Mouse (Mus musculus): Measurements from ENCODE around the gene Gigyf2.
"Not testable (repeated sequence)": the region's sequence is repeated elsewhere in the genome, so short reads cannot be mapped to it uniquely, and the experiment has no call there.

Gene Gigyf2

DNA sequence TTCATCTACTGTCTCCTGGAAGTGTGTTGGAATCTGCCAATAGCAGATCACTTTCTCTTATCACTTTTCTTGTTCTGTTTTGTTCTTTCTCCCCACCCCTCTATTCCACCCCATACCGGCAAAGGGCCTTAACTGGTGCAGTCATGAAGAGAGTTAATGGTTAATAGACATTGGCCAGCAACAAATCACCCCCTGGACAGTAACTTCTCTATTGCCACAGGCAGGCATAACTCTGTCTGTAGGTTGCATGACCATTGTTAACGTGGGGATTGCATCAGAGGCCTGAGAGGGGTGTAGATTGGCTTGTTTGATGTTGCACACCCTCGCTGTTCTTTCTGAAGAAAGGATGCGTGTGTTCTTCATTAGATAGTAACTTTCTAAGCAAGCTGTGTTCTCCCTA lies 122.6 kb downstream of the Gigyf2 start:
- DNase-seq (ENCODE audit: low read depth) = no peak

DNA sequence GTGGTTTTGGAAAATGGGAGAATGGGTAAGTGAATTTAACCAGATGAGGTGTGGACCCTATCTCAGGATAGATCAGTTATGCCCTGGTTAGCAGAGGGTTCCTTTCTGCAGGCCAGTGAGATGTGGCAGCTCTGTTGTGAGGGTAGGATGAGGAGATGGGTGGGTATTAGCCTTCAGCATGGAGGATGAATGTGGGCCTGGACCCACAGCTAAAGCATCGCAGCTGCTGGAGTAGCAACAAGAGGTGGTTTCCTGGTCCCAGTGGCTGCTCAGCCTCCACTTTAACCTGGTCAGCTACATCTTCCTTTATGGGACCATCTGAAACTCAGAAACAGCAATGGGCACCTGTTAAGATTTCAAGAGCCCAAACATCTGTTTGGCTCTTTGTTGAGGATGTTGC lies 129.6 kb downstream of the Gigyf2 start:
- DNase-seq (ENCODE audit: low read depth) = no peak

- DNase-seq (ENCODE audit: low read depth) = no peak
Observed at GRCm38 (mm10) chr1:87458045-87458444, 131.2 kb downstream of the Gigyf2 start.

DNA sequence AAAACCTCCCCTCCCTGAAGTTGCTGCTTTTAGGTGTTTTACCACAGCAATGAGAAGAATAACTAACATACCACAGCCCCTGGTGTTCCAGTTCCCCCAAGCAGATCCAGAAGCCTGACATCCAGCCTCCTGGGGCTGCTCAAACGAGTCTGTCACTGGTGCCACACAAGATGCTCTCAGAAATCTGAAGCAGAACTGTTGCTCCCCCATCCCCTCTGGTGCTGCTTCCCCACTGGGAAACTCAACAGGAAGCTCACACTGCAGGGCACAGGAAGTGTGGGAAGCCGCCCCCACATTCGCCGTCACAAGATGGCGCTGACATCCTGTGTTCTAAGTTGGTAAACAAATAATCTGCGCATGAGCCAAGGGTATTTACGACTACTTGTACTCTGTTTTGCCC lies 133.1 kb downstream of the Gigyf2 start:
- DNase-seq (ENCODE audit: low read depth) = not testable (repeated sequence)

- no peak for DNase-seq (ENCODE audit: low read depth)
Observed at GRCm38 (mm10) chr1:87467469-87467868, 140.7 kb downstream of the Gigyf2 start.

GRCm38 (mm10) chr1:87468321-87468720 lies 141.5 kb downstream of the Gigyf2 start:
- DNase-seq (ENCODE audit: low read depth) = peak; percentile 14

- not testable (repeated sequence) for DNase-seq (ENCODE audit: low read depth)
Observed at GRCm38 (mm10) chr1:87469971-87470370, 143.2 kb downstream of the Gigyf2 start, which contains the start of gene Snorc. TSS of gene Snorc (plus strand) at chr1:87470271.

DNA sequence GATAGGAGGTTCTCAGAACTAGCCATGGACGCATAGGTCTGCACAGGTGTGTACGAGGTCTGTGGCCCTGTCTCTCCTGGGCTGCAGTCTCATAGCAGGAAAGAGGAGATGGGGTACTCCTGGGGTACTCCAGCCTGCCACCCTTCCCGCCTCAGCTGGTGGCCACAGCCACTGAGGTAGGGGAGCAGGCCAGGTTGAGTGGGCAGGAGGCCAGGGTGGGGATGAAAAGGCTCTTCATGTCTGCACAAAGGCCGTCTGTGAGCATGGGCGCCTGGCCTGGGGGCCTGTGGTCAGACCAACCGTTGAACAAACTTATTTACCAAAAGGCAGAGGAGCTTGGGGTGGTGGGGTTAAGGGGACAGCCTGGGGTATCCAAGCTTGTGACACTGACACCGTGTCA lies 145.1 kb downstream of the Gigyf2 start:
- no peak for DNase-seq (ENCODE audit: low read depth)

DNA sequence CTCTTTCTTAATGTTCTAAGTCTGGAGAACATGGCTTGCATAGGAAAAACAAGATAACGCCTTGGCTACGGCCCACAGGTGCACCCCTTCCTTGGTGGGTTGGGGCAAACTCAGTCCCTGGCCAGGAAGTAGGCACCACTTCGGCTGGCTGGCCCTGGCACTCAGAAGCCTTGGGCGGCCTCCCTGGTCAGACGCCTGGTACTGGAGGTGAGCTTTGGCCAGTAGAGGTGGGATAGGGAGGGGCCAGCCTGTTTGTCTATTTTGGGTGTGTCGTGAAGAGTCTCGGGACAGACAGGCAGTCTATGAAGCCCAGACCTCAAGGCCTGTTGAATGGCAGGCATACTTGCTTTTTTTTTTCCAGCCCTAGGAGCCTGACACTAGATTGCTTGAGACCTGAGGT lies 145.8 kb downstream of the Gigyf2 start:
- DNase-seq (ENCODE audit: low read depth) = no peak

DNA sequence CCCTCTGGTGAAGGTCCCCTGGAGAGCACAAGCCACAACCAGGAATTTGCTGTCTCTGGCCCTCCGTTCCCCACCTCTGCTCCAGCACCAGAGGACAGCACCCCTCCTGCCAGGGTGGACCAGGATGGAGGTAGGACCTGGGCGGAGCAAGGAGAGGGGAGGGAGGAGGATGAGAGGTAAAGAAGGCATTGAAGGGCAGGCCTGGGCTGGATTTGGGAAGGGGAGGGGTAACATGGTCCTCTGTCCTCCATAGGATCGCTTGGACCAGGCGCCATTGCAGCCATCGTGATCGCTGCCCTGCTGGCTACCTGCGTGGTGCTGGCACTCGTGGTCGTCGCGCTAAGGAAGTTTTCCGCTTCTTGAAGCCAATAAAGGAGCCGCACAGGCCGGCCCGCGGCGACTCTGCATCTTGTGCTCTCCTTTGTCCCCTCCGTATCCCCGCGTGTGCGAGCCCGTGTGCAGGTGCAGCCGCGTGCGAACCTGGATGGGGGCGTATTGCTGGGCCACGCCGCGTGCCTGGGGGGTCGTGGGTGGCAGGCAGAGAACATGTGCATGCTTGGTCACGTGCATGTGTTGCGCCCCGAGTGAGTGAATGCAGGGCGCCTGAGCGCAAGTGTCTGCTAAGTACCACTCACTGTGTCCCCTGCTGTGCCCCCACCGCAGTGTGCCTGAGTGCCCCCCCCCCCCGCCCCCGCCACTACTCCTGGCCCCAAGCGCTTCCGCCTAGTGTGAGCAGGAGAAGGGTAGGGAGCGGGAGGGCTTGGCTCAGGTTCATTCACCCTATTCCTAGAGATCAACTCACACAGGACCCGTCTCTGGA lies 148.5 kb downstream of the Gigyf2 start:
- no peak for DNase-seq (ENCODE audit: low read depth)

DNA sequence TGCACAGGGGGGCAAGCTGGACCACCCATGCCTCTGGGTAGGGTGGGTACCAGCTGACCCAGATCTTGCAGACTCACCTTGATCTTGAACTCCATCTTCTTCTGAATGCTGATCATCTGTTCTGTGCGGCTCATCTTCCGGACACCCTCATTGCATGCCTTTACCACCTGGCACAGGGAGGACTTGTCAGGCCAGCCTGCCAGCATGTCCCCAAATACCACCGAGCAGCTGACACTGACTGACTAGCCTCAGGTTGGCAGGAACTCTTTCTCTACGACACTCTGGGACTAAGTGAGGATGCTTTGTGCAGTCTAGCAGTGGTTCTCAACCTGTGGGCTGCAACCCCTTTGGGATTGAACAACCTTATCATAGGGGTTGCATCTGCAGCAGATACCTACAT lies 155.7 kb downstream of the Gigyf2 start:
- no peak for DNase-seq (ENCODE audit: low read depth)

DNA sequence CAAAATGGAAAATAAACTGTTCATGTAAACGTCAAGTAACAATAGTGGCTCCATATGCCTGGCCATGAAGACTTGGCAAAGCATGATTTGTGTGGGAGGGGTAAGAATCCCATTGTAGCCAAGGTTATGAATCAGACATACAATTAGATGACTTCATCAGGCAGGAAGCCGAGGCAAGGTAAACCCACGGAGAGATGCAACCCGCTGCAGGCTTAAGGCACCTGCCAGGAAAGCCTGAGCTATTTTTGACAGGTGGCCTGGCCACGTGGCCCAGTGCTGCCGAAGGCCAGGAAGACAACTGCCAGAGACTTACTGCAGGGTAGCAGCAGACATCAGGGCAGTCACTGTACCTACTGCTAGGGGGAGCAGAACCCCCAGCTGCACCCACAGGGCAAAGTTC lies 159.6 kb downstream of the Gigyf2 start:
- DNase-seq (ENCODE audit: low read depth) = no peak

GRCm38 (mm10) chr1:87492285-87492684 lies 165.5 kb downstream of the Gigyf2 start:
- no peak for DNase-seq (ENCODE audit: low read depth)

GRCm38 (mm10) chr1:87493542-87493941 lies 166.7 kb downstream of the Gigyf2 start:
- DNase-seq (ENCODE audit: low read depth) = no peak

Data from c-Kit-positive CD71-negative TER-119-negative erythroid progenitor cells, embryonic 14.5 days (primary cell).